Mouse (Mus musculus) hindbrain, embryonic 11.5 days (tissue): ENCODE data around the gene Dus3l. TPM values are rescaled to one million over a fixed set of nuclear protein-coding genes. Genes with fewer than 3 reads are reported as not detected.
A peak's percentile ranks its signal among the peaks of the same experiment; 100 is the strongest.

ENCODE experiments used
- ATAC-seq: fragments of 200-750 bp; cut with Nextera tagmentation; 2 replicates; pipeline ENCODE4 v1.8.0; 2017; ENCODE audit warnings: mild to moderate bottlenecking, moderate TSS enrichment, moderate library complexity; ENCODE audit not compliant: low FRiP score
- DNase-seq: peaks from one replicate; pipeline ENCODE4 v3.0.0-alpha.2; 2015; ENCODE audit warnings: low spot score
- H3K27ac ChIP-seq: fragments of 300-500 bp; sonication (generic); 2 replicates; pipeline ENCODE4 v1.5.1; 2014; ENCODE audit warnings: mild to moderate bottlenecking, low read depth, low read length
- H3K27me3 ChIP-seq: fragments of 300-500 bp; sonication (generic); 2 replicates; pipeline ENCODE4 v1.6.1; 2014; ENCODE audit warnings: mild to moderate bottlenecking, low read length, moderate library complexity, mixed read lengths; ENCODE audit not compliant: control insufficient read depth, insufficient read depth
- H3K36me3 ChIP-seq: fragments of 300-500 bp; sonication (generic); 2 replicates; pipeline ENCODE4 v1.6.1; 2014; ENCODE audit warnings: mild to moderate bottlenecking, low read length, moderate library complexity, mixed read lengths; ENCODE audit not compliant: control insufficient read depth, insufficient read depth
- H3K4me1 ChIP-seq: fragments of 300-500 bp; sonication (generic); replicated peaks from 2 replicates; pipeline ENCODE4 v1.6.1; 2014; ENCODE audit warnings: low read length, mixed read lengths; ENCODE audit not compliant: control insufficient read depth, insufficient read depth
- H3K4me2 ChIP-seq: fragments of 300-500 bp; sonication (generic); replicated peaks from 2 replicates; pipeline ENCODE4 v1.6.1; 2014; ENCODE audit warnings: mild to moderate bottlenecking, low read depth, low read length
- H3K4me3 ChIP-seq: fragments of 300-500 bp; sonication (generic); 2 replicates; pipeline ENCODE4 v1.5.1; 2014; ENCODE audit warnings: low read depth, low read length
- H3K9ac ChIP-seq: fragments of 300-500 bp; sonication (generic); 2 replicates; pipeline ENCODE4 v1.6.1; 2014; ENCODE audit warnings: low read depth, low read length
- H3K9me3 ChIP-seq: fragments of 300-500 bp; sonication (generic); 2 replicates; pipeline ENCODE4 v1.6.1; 2016; ENCODE audit warnings: low read length; ENCODE audit not compliant: control insufficient read depth
- WGBS: fragments of 180-500 bp; shearing (Covaris S2); extraction: QIAGEN DNeasy Blood & Tissue Kit; methylation state at CpG from one replicate; pipeline ENCODE4 v1.1.7; 2014; 5-methylcytosine and 5-hydroxymethylcytosine counted together
- polyA plus RNA-seq: library from polyadenylated mRNA; unstranded; fragments of >200 nt; fragmentation: Nextera tagmentation; extraction: Ambion mirVana; gene quantifications from 2 replicates; pipeline ENCODE4 v1.2.1, GENCODE M21; 2014

Gene Dus3l
- polyA plus RNA-seq, 1 experiment from 2014 or later = 30.3 TPM

GRCm38 (mm10) chr17:56799276-56799675 is 34.7 kb downstream of the Dus3l start:
- no peaks in the 10 kb centered on the region for H3K36me3 ChIP-seq
- 76% methylated on average over 3 of the region's 3 CpGs for WGBS
- no peak overlapping the region for H3K4me3 ChIP-seq
- H3K27me3 ChIP-seq = no peaks in the 10 kb centered on the region
- ATAC-seq = no peak
- no peak overlapping the region for H3K27ac ChIP-seq
- H3K4me1 ChIP-seq = no peaks in the 10 kb centered on the region
- no peak overlapping the region for H3K9ac ChIP-seq
- DNase-seq = no peak
- H3K4me2 ChIP-seq = no peak overlapping the region
- H3K9me3 ChIP-seq = no peaks in the 10 kb centered on the region

GRCm38 (mm10) chr17:56802065-56802464 is 37.5 kb downstream of the Dus3l start:
- Histone ChIP-seq H3K27me3 (no peaks in the 10 kb centered on the region), H3K4me1 (no peaks in the 10 kb centered on the region), H3K4me2 (no peak overlapping the region), H3K36me3 (no peaks in the 10 kb centered on the region), H3K4me3 (no peak overlapping the region), H3K9ac (no peak overlapping the region), H3K27ac (no peak overlapping the region), H3K9me3 (no peaks in the 10 kb centered on the region)
- WGBS = 84% methylated on average over 8 of the region's 8 CpGs
- ATAC-seq (no peak), DNase-seq (no peak)

- Histone ChIP-seq H3K36me3 (no peaks in the 10 kb centered on the region), H3K4me2 (no peak overlapping the region), H3K27me3 (no peaks in the 10 kb centered on the region), H3K27ac (no peak overlapping the region), H3K4me3 (no peak overlapping the region), H3K9ac (no peak overlapping the region), H3K9me3 (no peaks in the 10 kb centered on the region), H3K4me1 (0 out of 2 replicates have a peak, but pooled peaks cover 1% of the 10 kb centered on the region)
- DNase-seq (no peak), ATAC-seq (no peak)
- 83% methylated on average over 5 of the region's 5 CpGs for WGBS
Observed at GRCm38 (mm10) chr17:56804952-56805351, 40.4 kb downstream of the Dus3l start.

GRCm38 (mm10) chr17:56805784-56806183 is 41.2 kb downstream of the Dus3l start:
- no peak for DNase-seq
- no peaks in the 10 kb centered on the region for H3K27me3 ChIP-seq
- no peak overlapping the region for H3K4me3 ChIP-seq
- ATAC-seq = no peak
- H3K4me1 ChIP-seq = peaks cover 7% of the 10 kb centered on the region
- WGBS = 88% methylated on average over 1 of the region's 1 CpGs
- no peak overlapping the region for H3K27ac ChIP-seq
- H3K9ac ChIP-seq = no peak overlapping the region
- no peaks in the 10 kb centered on the region for H3K36me3 ChIP-seq
- no peak overlapping the region for H3K4me2 ChIP-seq
- H3K9me3 ChIP-seq = no peaks in the 10 kb centered on the region

GRCm38 (mm10) chr17:56808518-56808917 is 44.0 kb downstream of the Dus3l start:
- Histone ChIP-seq H3K4me3 (no peak overlapping the region), H3K36me3 (no peaks in the 10 kb centered on the region), H3K9ac (no peak overlapping the region), H3K9me3 (no peaks in the 10 kb centered on the region), H3K27ac (no peak overlapping the region), H3K4me1 (peaks cover 9% of the 10 kb centered on the region), H3K27me3 (peaks cover 2% of the 10 kb centered on the region; the same call in 1 of the 2 replicates), H3K4me2 (no peak overlapping the region)
- WGBS = 17% methylated on average over 9 of the region's 9 CpGs
- DNase-seq = peak; percentile 87
- peak; percentile 73 for ATAC-seq

- peak; percentile 78 for DNase-seq
- Histone ChIP-seq H3K9ac (0 out of 2 replicates have a peak overlapping the region, but pooled peaks have one; percentile 15), H3K27me3 (peaks cover 2% of the 10 kb centered on the region; the same call in 1 of the 2 replicates), H3K4me3 (no peak overlapping the region), H3K27ac (peak overlapping the region; percentile 54), H3K9me3 (no peaks in the 10 kb centered on the region), H3K36me3 (no peaks in the 10 kb centered on the region), H3K4me1 (peaks cover 19% of the 10 kb centered on the region), H3K4me2 (no peak overlapping the region)
- WGBS = 3% methylated on average over 3 of the region's 3 CpGs
- peak; percentile 45 for ATAC-seq
Observed at GRCm38 (mm10) chr17:56810245-56810644, 45.7 kb downstream of the Dus3l start.

GRCm38 (mm10) chr17:56814316-56815056 is 49.9 kb downstream of the Dus3l start:
- peak; percentile 84 for ATAC-seq
- Histone ChIP-seq H3K9ac (no peak overlapping the region), H3K4me3 (no peak overlapping the region)

GRCm38 (mm10) chr17:56815057-56815345 is 50.4 kb downstream of the Dus3l start:
- Histone ChIP-seq H3K27ac (peak overlapping the region; percentile 71), H3K9me3 (no peaks in the 10 kb centered on the region), H3K4me2 (0 out of 2 replicates have a peak overlapping the region, but pooled peaks have one; percentile 12), H3K36me3 (no peaks in the 10 kb centered on the region), H3K27me3 (peaks cover 2% of the 10 kb centered on the region; the same call in 1 of the 2 replicates), H3K4me1 (peaks cover 21% of the 10 kb centered on the region), H3K4me3 (no peak overlapping the region), H3K9ac (no peak overlapping the region)
- WGBS = 58% methylated on average over 3 of the region's 3 CpGs
- no peak for DNase-seq
- no peak for ATAC-seq

More at GRCm38 (mm10) chr17:56814316-56815056, 49.9 kb downstream of the Dus3l start:
- H3K36me3 ChIP-seq = no peaks in the 10 kb centered on the region
- peaks cover 2% of the 10 kb centered on the region; the same call in 1 of the 2 replicates for H3K27me3 ChIP-seq
- H3K4me1 ChIP-seq = peaks cover 22% of the 10 kb centered on the region
- H3K9me3 ChIP-seq = no peaks in the 10 kb centered on the region
- WGBS = 9% methylated on average over 24 of the region's 24 CpGs
- peak overlapping the region; percentile 71 for H3K27ac ChIP-seq
- DNase-seq = peak; percentile 97
- H3K4me2 ChIP-seq = 0 out of 2 replicates have a peak overlapping the region, but pooled peaks have one; percentile 12

- no peak overlapping the region for H3K27ac ChIP-seq
- H3K4me3 ChIP-seq = no peak overlapping the region
- H3K9ac ChIP-seq = no peak overlapping the region
- H3K4me2 ChIP-seq = no peak overlapping the region
- WGBS = 35% methylated on average over 11 of the region's 11 CpGs
- H3K27me3 ChIP-seq = no peaks in the 10 kb centered on the region
- peaks cover 14% of the 10 kb centered on the region; the same call in 1 of the 2 replicates for H3K4me1 ChIP-seq
- DNase-seq = no peak
- no peaks in the 10 kb centered on the region for H3K9me3 ChIP-seq
- no peak for ATAC-seq
- no peaks in the 10 kb centered on the region for H3K36me3 ChIP-seq
Observed at GRCm38 (mm10) chr17:56818067-56818636, 53.6 kb downstream of the Dus3l start.
